Mouse (Mus musculus) forebrain, embryonic 15.5 days (tissue): ENCODE data around the gene Llgl2. TPM values are rescaled to one million over a fixed set of nuclear protein-coding genes. Genes with fewer than 3 reads are reported as not detected.

Experiments
- ATAC-seq: fragments of 200-750 bp; cut with Nextera tagmentation; replicated peaks from 2 replicates; pipeline ENCODE4 v1.8.0; 2017; ENCODE audit warnings: mild to moderate bottlenecking, moderate TSS enrichment, moderate library complexity
- H3K27ac ChIP-seq: fragments of 300-500 bp; sonication (generic); replicated peaks from 2 replicates; pipeline ENCODE4 v1.5.1; 2015; ENCODE audit warnings: mild to moderate bottlenecking, inconsistent platforms
- H3K27me3 ChIP-seq: fragments of 300-500 bp; sonication (generic); 2 replicates; pipeline ENCODE4 v1.6.1; 2015; ENCODE audit warnings: inconsistent platforms
- H3K36me3 ChIP-seq: fragments of 300-500 bp; sonication (generic); 2 replicates; pipeline ENCODE4 v1.6.1; 2015; ENCODE audit warnings: mild to moderate bottlenecking, inconsistent platforms
- H3K4me1 ChIP-seq: fragments of 300-500 bp; sonication (generic); 2 replicates; pipeline ENCODE4 v1.6.1; 2015; ENCODE audit warnings: inconsistent platforms
- H3K4me2 ChIP-seq: fragments of 300-500 bp; sonication (generic); replicated peaks from 2 replicates; pipeline ENCODE4 v1.6.1; 2015; ENCODE audit warnings: mild to moderate bottlenecking, inconsistent platforms
- H3K4me3 ChIP-seq: fragments of 300-500 bp; sonication (generic); 2 replicates; pipeline ENCODE4 v1.5.1; 2015; ENCODE audit warnings: mild to moderate bottlenecking, inconsistent platforms
- H3K9ac ChIP-seq: fragments of 300-500 bp; sonication (generic); replicated peaks from 2 replicates; pipeline ENCODE4 v1.6.1; 2015; ENCODE audit warnings: mild to moderate bottlenecking, inconsistent platforms
- H3K9me3 ChIP-seq: fragments of 300-500 bp; sonication (generic); 2 replicates; pipeline ENCODE4 v1.6.1; 2016; ENCODE audit warnings: inconsistent platforms
- WGBS: fragments of 180-500 bp; shearing (Covaris S2); methylation state at CpG from one replicate; pipeline ENCODE4 v1.1.7; 2015; ENCODE audit warnings: mixed read lengths; 5-methylcytosine and 5-hydroxymethylcytosine counted together
- polyA plus RNA-seq: library from polyadenylated mRNA; unstranded; fragments of >200 nt; fragmentation: Nextera tagmentation; extraction: Ambion mirVana; gene quantifications from 2 replicates; pipeline ENCODE4 v1.2.1, GENCODE M21; 2015

The Llgl2 gene
- polyA plus RNA-seq, 1 experiment from 2014 or later, result 1.0 TPM

- no peak overlapping the region for H3K27ac ChIP-seq
- H3K27me3 ChIP-seq, result no peaks in the 10 kb centered on the region
- H3K9ac ChIP-seq, result no peak overlapping the region
- WGBS, result 64% methylated on average over 6 of the region's 6 CpGs
- no peaks in the 10 kb centered on the region for H3K9me3 ChIP-seq
- H3K4me2 ChIP-seq, result no peak overlapping the region
- no peak overlapping the region for H3K4me3 ChIP-seq
- H3K4me1 ChIP-seq, result no peaks in the 10 kb centered on the region
- no peak for ATAC-seq
- peaks cover 12% of the 10 kb centered on the region for H3K36me3 ChIP-seq
Measured at GRCm38 (mm10) chr11:115892213-115892612, 68.4 kb downstream of the Llgl2 start.

- no peak overlapping the region for H3K9ac ChIP-seq
Measured at GRCm38 (mm10) chr11:115893071-115893470, 69.2 kb downstream of the Llgl2 start.

GRCm38 (mm10) chr11:115894755-115895520, 71.1 kb downstream of the Llgl2 start:
- no peaks in the 10 kb centered on the region for H3K27me3 ChIP-seq
- no peak overlapping the region for H3K4me3 ChIP-seq
- no peak overlapping the region for H3K27ac ChIP-seq
- peaks cover 12% of the 10 kb centered on the region for H3K36me3 ChIP-seq
- no peak overlapping the region for H3K4me2 ChIP-seq
- no peaks in the 10 kb centered on the region for H3K9me3 ChIP-seq
- 82% methylated on average over 14 of the region's 14 CpGs for WGBS
- H3K9ac ChIP-seq, result no peak overlapping the region
- H3K4me1 ChIP-seq, result 0 out of 2 replicates have a peak, but pooled peaks cover 3% of the 10 kb centered on the region
- no peak for ATAC-seq

More at GRCm38 (mm10) chr11:115893071-115893470, 69.2 kb downstream of the Llgl2 start:
- H3K4me3 ChIP-seq, result no peak overlapping the region
- H3K9me3 ChIP-seq, result no peaks in the 10 kb centered on the region
- ATAC-seq, result no peak
- H3K27ac ChIP-seq, result no peak overlapping the region
- WGBS, result 87% methylated on average over 9 of the region's 9 CpGs
- peaks cover 12% of the 10 kb centered on the region for H3K36me3 ChIP-seq
- no peak overlapping the region for H3K4me2 ChIP-seq
- no peaks in the 10 kb centered on the region for H3K4me1 ChIP-seq
- no peaks in the 10 kb centered on the region for H3K27me3 ChIP-seq

- Histone ChIP-seq H3K9me3 (no peaks in the 10 kb centered on the region), H3K9ac (no peak overlapping the region), H3K27ac (no peak overlapping the region), H3K4me1 (0 out of 2 replicates have a peak, but pooled peaks cover 3% of the 10 kb centered on the region), H3K4me3 (no peak overlapping the region), H3K36me3 (peaks cover 12% of the 10 kb centered on the region), H3K4me2 (no peak overlapping the region), H3K27me3 (no peaks in the 10 kb centered on the region)
- WGBS, result 91% methylated on average over 7 of the region's 7 CpGs
- no peak for ATAC-seq
Measured at GRCm38 (mm10) chr11:115898446-115898845, 74.6 kb downstream of the Llgl2 start.

GRCm38 (mm10) chr11:115898886-115899285, 75.0 kb downstream of the Llgl2 start:
- Histone ChIP-seq H3K27ac (no peak overlapping the region), H3K4me3 (no peak overlapping the region), H3K4me1 (0 out of 2 replicates have a peak, but pooled peaks cover 3% of the 10 kb centered on the region), H3K36me3 (peaks cover 12% of the 10 kb centered on the region), H3K9ac (no peak overlapping the region), H3K4me2 (no peak overlapping the region), H3K27me3 (no peaks in the 10 kb centered on the region), H3K9me3 (no peaks in the 10 kb centered on the region)
- 21% methylated on average over 4 of the region's 4 CpGs for WGBS
- ATAC-seq, result no peak

GRCm38 (mm10) chr11:115899486-115900266, 75.8 kb downstream of the Llgl2 start, which contains the start of gene Smim5:
Smim5 (plus strand) TSS chr11:115899966.
- Histone ChIP-seq H3K4me3 (no peak within 1 kb of the TSS), H3K27me3 (no peaks in the 10 kb centered on the region), H3K27ac (no peak within 1 kb of the TSS), H3K9ac (no peak within 1 kb of the TSS), H3K4me2 (no peak within 1 kb of the TSS), H3K9me3 (no peaks in the 10 kb centered on the region), H3K4me1 (0 out of 2 replicates have a peak, but pooled peaks cover 3% of the 10 kb centered on the region), H3K36me3 (peaks cover 6% of the 10 kb centered on the region; the same call in 1 of the 2 replicates)
- WGBS, result 35% methylated on average over 16 of the region's 16 CpGs
- ATAC-seq, result no peak

- Histone ChIP-seq H3K4me3 (no peak overlapping the region), H3K9me3 (no peaks in the 10 kb centered on the region), H3K36me3 (no peaks in the 10 kb centered on the region), H3K27ac (no peak overlapping the region), H3K9ac (no peak overlapping the region), H3K4me2 (no peak overlapping the region), H3K27me3 (no peaks in the 10 kb centered on the region), H3K4me1 (0 out of 2 replicates have a peak, but pooled peaks cover 3% of the 10 kb centered on the region)
- ATAC-seq, result no peak
- 79% methylated on average over 8 of the region's 8 CpGs for WGBS
Measured at GRCm38 (mm10) chr11:115900561-115901337, 76.9 kb downstream of the Llgl2 start.

- H3K4me2 ChIP-seq, result no peak overlapping the region
- WGBS, result 91% methylated on average over 9 of the region's 9 CpGs
- H3K4me1 ChIP-seq, result 0 out of 2 replicates have a peak, but pooled peaks cover 3% of the 10 kb centered on the region
- H3K27ac ChIP-seq, result no peak overlapping the region
- H3K9me3 ChIP-seq, result no peaks in the 10 kb centered on the region
- H3K27me3 ChIP-seq, result no peaks in the 10 kb centered on the region
- no peak for ATAC-seq
- no peak overlapping the region for H3K9ac ChIP-seq
- H3K36me3 ChIP-seq, result no peaks in the 10 kb centered on the region
- no peak overlapping the region for H3K4me3 ChIP-seq
Measured at GRCm38 (mm10) chr11:115901338-115902161, 77.7 kb downstream of the Llgl2 start.

- Histone ChIP-seq H3K9ac (no peak overlapping the region), H3K4me1 (0 out of 2 replicates have a peak, but pooled peaks cover 3% of the 10 kb centered on the region), H3K27ac (no peak overlapping the region), H3K4me2 (no peak overlapping the region), H3K4me3 (no peak overlapping the region), H3K9me3 (no peaks in the 10 kb centered on the region), H3K27me3 (no peaks in the 10 kb centered on the region), H3K36me3 (no peaks in the 10 kb centered on the region)
- no peak for ATAC-seq
- 81% methylated on average over 5 of the region's 5 CpGs for WGBS
Measured at GRCm38 (mm10) chr11:115902177-115902576, 78.3 kb downstream of the Llgl2 start.

GRCm38 (mm10) chr11:115902831-115903230, 79.0 kb downstream of the Llgl2 start:
- no peaks in the 10 kb centered on the region for H3K9me3 ChIP-seq
- H3K27ac ChIP-seq, result no peak overlapping the region
- H3K9ac ChIP-seq, result no peak overlapping the region
- WGBS, result 87% methylated on average over 1 of the region's 1 CpGs
- H3K4me3 ChIP-seq, result no peak overlapping the region
- no peak for ATAC-seq
- 0 out of 2 replicates have a peak, but pooled peaks cover 3% of the 10 kb centered on the region for H3K4me1 ChIP-seq
- H3K27me3 ChIP-seq, result no peaks in the 10 kb centered on the region
- no peak overlapping the region for H3K4me2 ChIP-seq
- no peaks in the 10 kb centered on the region for H3K36me3 ChIP-seq
